Mouse (Mus musculus): ENCODE measurements at regions not wholly inside any gene's neighbourhood (a gene's known extent, or its start where the extent isn't known, plus 50 kb on each side); places are given as distances from the start of the nearest gene placed in this dataset.

GRCm38 (mm10) chr6:78115079-78115478 lies 135.6 kb upstream of the Ctnna2 start:
- DNase-seq (ENCODE audit: low read depth, low spot score) = no peak

GRCm38 (mm10) chr6:78082528-78082927 lies 103.0 kb upstream of the Ctnna2 start:
- no peak for DNase-seq (ENCODE audit: low read depth, low spot score)

- DNase-seq (ENCODE audit: low read depth, low spot score) = peak; percentile 45
Measured at GRCm38 (mm10) chr6:78078919-78079318, 99.4 kb upstream of the Ctnna2 start.

- DNase-seq (ENCODE audit: low read depth, low spot score) = no peak
Measured at GRCm38 (mm10) chr6:78066323-78066722, 86.8 kb upstream of the Ctnna2 start.

- no peak for DNase-seq (ENCODE audit: low read depth, low spot score)
Measured at GRCm38 (mm10) chr6:78065737-78066136, 86.2 kb upstream of the Ctnna2 start.
